Mouse (Mus musculus): ENCODE results near the gene Gtdc1.

DNA sequence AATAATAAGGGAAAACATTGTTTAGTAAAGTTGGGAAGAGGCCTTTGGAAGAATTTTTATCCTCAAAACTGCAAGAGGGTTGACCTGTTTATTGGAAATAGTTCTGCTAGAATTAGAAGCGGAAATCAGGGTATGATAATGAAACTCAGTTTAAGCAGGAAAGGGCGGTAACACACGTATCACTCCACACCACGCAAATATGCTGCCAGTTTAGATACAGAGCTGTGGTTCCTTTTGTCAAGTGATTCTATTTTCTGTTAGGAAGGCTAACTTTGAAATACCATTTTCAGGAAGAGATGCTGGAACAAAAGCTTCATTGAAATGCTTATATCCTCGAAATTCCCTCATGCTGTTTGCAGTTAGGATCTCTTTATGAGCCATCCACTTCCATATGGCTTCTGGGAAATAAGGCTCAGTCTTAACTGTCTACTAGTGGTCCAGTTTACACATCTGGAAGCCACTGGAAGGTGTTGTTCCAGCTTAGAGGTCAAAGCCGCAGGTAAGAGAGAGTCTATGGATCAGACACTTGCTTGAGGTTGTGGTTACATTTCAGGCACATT is 42.7 kb upstream of the Gtdc1 start:
- TF ChIP-seq POLR2A (IDR thresholded peaks at IDR 0.05; ENCODE audit: insufficient read depth, low read length) (no peak), CTCF (IDR thresholded peaks at IDR 0.05; ENCODE audit: low read depth, low read length) (no peak)

All from ES-Bruce4 (cell line).